Comparison of ENCODE assay signal across 19 mouse cellular contexts in the genomic region with DNA sequence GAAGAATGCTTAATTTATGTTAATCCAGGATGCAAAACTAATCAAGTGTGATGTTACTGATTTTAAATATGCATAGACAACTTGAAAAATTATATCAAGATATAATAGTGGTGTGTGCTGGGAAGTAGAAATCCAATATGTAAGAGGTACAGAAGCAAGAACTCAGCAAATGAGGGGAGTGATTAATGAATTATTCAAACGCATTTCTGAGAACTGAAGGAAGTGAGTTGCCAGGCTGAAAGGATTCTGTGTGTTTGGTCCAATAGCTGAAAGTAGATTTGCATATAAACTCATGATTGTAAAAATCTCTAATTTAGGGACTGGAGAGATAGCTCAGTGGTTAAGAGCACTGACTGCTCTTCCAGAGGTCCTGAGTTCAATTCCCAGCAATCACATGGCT. TPM values are rescaled to one million over a fixed set of nuclear protein-coding genes. Genes with fewer than 3 reads are reported as not detected.
DNase-seq lines count a peak whose midpoint lies in the region; ATAC-seq lines count a peak whose summit lies in the region.
"Had no signal": no experiment of that assay in that cellular context is flagged by ENCODE, and none has a peak within 500 bp of the region (broad histone marks: within the 10 kb centered on the region; RNA-seq: fewer than 3 reads in every experiment).

No protein-coding gene starts in this region.

- no peaks in the 10 kb centered on the region for H3K9me3 ChIP-seq in forebrain, embryonic 14.5 days (replicated peaks; ENCODE audit: control insufficient read depth, low read length)
- no peaks in the 10 kb centered on the region for H3K9me3 ChIP-seq in forebrain, embryonic 11.5 days (ENCODE audit: control insufficient read depth, low read length)
- H3K9me3 ChIP-seq in midbrain, embryonic 11.5 days (ENCODE audit: control insufficient read depth, low read length), result no peaks in the 10 kb centered on the region
- H3K9me3 ChIP-seq in midbrain, embryonic 16.5 days (replicated peaks; ENCODE audit: control insufficient read depth, low read length, poor library complexity, severe bottlenecking), result no peaks in the 10 kb centered on the region
- H3K9me3 ChIP-seq: embryonic facial prominence, embryonic 13.5 days; embryonic facial prominence, embryonic 15.5 days; forebrain, embryonic 12.5 days had no signal

- no peak overlapping the region for H3K4me3 ChIP-seq in forebrain, embryonic 14.5 days (ENCODE audit: low read depth, low read length)
- no peak overlapping the region for H3K4me3 ChIP-seq in forebrain, embryonic 11.5 days (ENCODE audit: low read depth, low read length)
- no peak overlapping the region for H3K4me3 ChIP-seq in midbrain, embryonic 11.5 days (ENCODE audit: low read depth, low read length)
- no peak overlapping the region for H3K4me3 ChIP-seq in midbrain, embryonic 16.5 days (ENCODE audit: low read depth, low read length)
- H3K4me3 ChIP-seq: embryonic facial prominence, embryonic 13.5 days; embryonic facial prominence, embryonic 15.5 days; erythroblast, embryonic 14.5 days; forebrain, embryonic 12.5 days had no signal

- H3K4me1 ChIP-seq in forebrain, embryonic 14.5 days (ENCODE audit: control insufficient read depth, insufficient read depth, low read length), result no peaks in the 10 kb centered on the region
- H3K4me1 ChIP-seq in forebrain, embryonic 11.5 days (replicated peaks; ENCODE audit: control insufficient read depth, insufficient read depth, low read length), result no peaks in the 10 kb centered on the region
- no peaks in the 10 kb centered on the region for H3K4me1 ChIP-seq in midbrain, embryonic 11.5 days (ENCODE audit: control insufficient read depth, insufficient read depth, low read length)
- H3K4me1 ChIP-seq in midbrain, embryonic 16.5 days (ENCODE audit: control insufficient read depth, insufficient read depth, low read length), result no peaks in the 10 kb centered on the region
- H3K4me1 ChIP-seq: embryonic facial prominence, embryonic 13.5 days; embryonic facial prominence, embryonic 15.5 days; forebrain, embryonic 12.5 days had no signal

- peak; percentile 55 for DNase-seq in forebrain, embryonic 14.5 days (ENCODE audit: low spot score)
- no peak for DNase-seq in forebrain, embryonic 11.5 days (ENCODE audit: low spot score)
- peak; percentile 62 for DNase-seq in midbrain, embryonic 11.5 days (ENCODE audit: low spot score, missing footprints)
- DNase-seq: adrenal gland, adult 2 months; adrenal gland, postnatal 10 days; adrenal gland, postnatal 25 days; cerebellum, adult 11 months; cerebellum, adult 18-20 months; cerebellum, adult 8-10 months; cerebellum, adult 9-11 months; cerebellum, postnatal 14 days; cerebellum, postnatal 36 days; embryo, embryonic 11 days had no signal

- no peak for ATAC-seq in forebrain, embryonic 14.5 days
- ATAC-seq in forebrain, embryonic 11.5 days (replicated peaks; ENCODE audit: low FRiP score), result no peak
- no peak for ATAC-seq in midbrain, embryonic 11.5 days (ENCODE audit: low FRiP score)
- ATAC-seq in midbrain, embryonic 16.5 days, result no peak
- ATAC-seq in cerebellum, adult (ENCODE audit: insufficient number of reproducible peaks, low FRiP score, low TSS enrichment), result no peak

- no peak overlapping the region for H3K4me2 ChIP-seq in forebrain, embryonic 14.5 days (ENCODE audit: low read length)
- H3K4me2 ChIP-seq in forebrain, embryonic 11.5 days (ENCODE audit: low read depth, low read length, severe bottlenecking), result no peak overlapping the region
- no peak overlapping the region for H3K4me2 ChIP-seq in midbrain, embryonic 11.5 days
- no peak overlapping the region for H3K4me2 ChIP-seq in midbrain, embryonic 16.5 days (ENCODE audit: low read length)
- H3K4me2 ChIP-seq: embryonic facial prominence, embryonic 13.5 days; embryonic facial prominence, embryonic 15.5 days; forebrain, embryonic 12.5 days had no signal

- no peaks in the 10 kb centered on the region for H3K36me3 ChIP-seq in forebrain, embryonic 14.5 days (ENCODE audit: control insufficient read depth, insufficient read depth, low read length)
- no peaks in the 10 kb centered on the region for H3K36me3 ChIP-seq in forebrain, embryonic 11.5 days (ENCODE audit: control insufficient read depth, insufficient read depth, low read length)
- H3K36me3 ChIP-seq in midbrain, embryonic 11.5 days (ENCODE audit: control insufficient read depth, insufficient read depth, low read length), result no peaks in the 10 kb centered on the region
- H3K36me3 ChIP-seq in midbrain, embryonic 16.5 days (ENCODE audit: control insufficient read depth, insufficient read depth, low read length), result no peaks in the 10 kb centered on the region
- H3K36me3 ChIP-seq: embryonic facial prominence, embryonic 13.5 days; embryonic facial prominence, embryonic 15.5 days; forebrain, embryonic 12.5 days had no signal

- no peak overlapping the region for H3K27ac ChIP-seq in forebrain, embryonic 14.5 days (ENCODE audit: low read depth, low read length)
- no peak overlapping the region for H3K27ac ChIP-seq in forebrain, embryonic 11.5 days (ENCODE audit: low read depth, low read length)
- no peak overlapping the region for H3K27ac ChIP-seq in midbrain, embryonic 11.5 days (ENCODE audit: low read depth, low read length)
- H3K27ac ChIP-seq in midbrain, embryonic 16.5 days (ENCODE audit: low read length), result no peak overlapping the region
- H3K27ac ChIP-seq: embryonic facial prominence, embryonic 13.5 days; embryonic facial prominence, embryonic 15.5 days; forebrain, embryonic 12.5 days had no signal

- H3K27me3 ChIP-seq in forebrain, embryonic 14.5 days (replicated peaks; ENCODE audit: control insufficient read depth, insufficient read depth, low read length), result no peaks in the 10 kb centered on the region
- no peaks in the 10 kb centered on the region for H3K27me3 ChIP-seq in forebrain, embryonic 11.5 days (ENCODE audit: control insufficient read depth, insufficient read depth, low read length)
- H3K27me3 ChIP-seq in midbrain, embryonic 11.5 days (ENCODE audit: control insufficient read depth, insufficient read depth, low read length), result no peaks in the 10 kb centered on the region
- H3K27me3 ChIP-seq in midbrain, embryonic 16.5 days (ENCODE audit: control insufficient read depth, insufficient read depth, low read depth, low read length), result no peaks in the 10 kb centered on the region
- H3K27me3 ChIP-seq: embryonic facial prominence, embryonic 13.5 days; embryonic facial prominence, embryonic 15.5 days; forebrain, embryonic 12.5 days had no signal

- WGBS in forebrain, embryonic 14.5 days, result 18% methylated on average over 1 of the region's 1 CpGs
- WGBS in forebrain, embryonic 11.5 days, result 67% methylated on average over 1 of the region's 1 CpGs
- 79% methylated on average over 1 of the region's 1 CpGs for WGBS in midbrain, embryonic 11.5 days
- 62% methylated on average over 1 of the region's 1 CpGs for WGBS in midbrain, embryonic 16.5 days

- no peak overlapping the region for H3K9ac ChIP-seq in forebrain, embryonic 14.5 days (ENCODE audit: low read length)
- H3K9ac ChIP-seq in forebrain, embryonic 11.5 days (ENCODE audit: low read length), result no peak overlapping the region
- no peak overlapping the region for H3K9ac ChIP-seq in midbrain, embryonic 11.5 days (ENCODE audit: low read length)
- H3K9ac ChIP-seq in midbrain, embryonic 16.5 days (ENCODE audit: low read depth, low read length), result no peak overlapping the region
- H3K9ac ChIP-seq: embryonic facial prominence, embryonic 13.5 days; embryonic facial prominence, embryonic 15.5 days; forebrain, embryonic 12.5 days had no signal

RNA-seq across cellular contexts. Expression of gene Kif11, which starts 7.2 kb away (rescaled TPM):
- polyA plus RNA-seq in forebrain, embryonic 14.5 days (2014; fragmentation: Nextera tagmentation; extraction: Ambion mirVana), result 40.5 and 41.6 TPM in 2 replicates
- 112 and 121 TPM in 2 replicates for polyA plus RNA-seq in forebrain, embryonic 11.5 days (2014; fragmentation: Nextera tagmentation; extraction: Ambion mirVana)
- 97.6 and 114 TPM in 2 replicates for polyA plus RNA-seq in midbrain, embryonic 11.5 days (2014; fragmentation: Nextera tagmentation; extraction: Ambion mirVana)
- 6.3 and 7.7 TPM in 2 replicates for polyA plus RNA-seq in midbrain, embryonic 16.5 days (2015; fragmentation: Nextera tagmentation; extraction: Ambion mirVana)

RNA-seq across cellular contexts. Expression of gene Ide, which starts 31.3 kb away (rescaled TPM):
- 37.4 and 38.2 TPM in 2 replicates for polyA plus RNA-seq in forebrain, embryonic 14.5 days (2014; fragmentation: Nextera tagmentation; extraction: Ambion mirVana)
- 64.7 and 71.6 TPM in 2 replicates for polyA plus RNA-seq in forebrain, embryonic 11.5 days (2014; fragmentation: Nextera tagmentation; extraction: Ambion mirVana)
- polyA plus RNA-seq in midbrain, embryonic 11.5 days (2014; fragmentation: Nextera tagmentation; extraction: Ambion mirVana), result 59.8 and 65.3 TPM in 2 replicates
- polyA plus RNA-seq in midbrain, embryonic 16.5 days (2015; fragmentation: Nextera tagmentation; extraction: Ambion mirVana), result 37.8 and 41.9 TPM in 2 replicates
